Mouse (Mus musculus) spleen, postnatal 36 days (tissue): Measurements from ENCODE around the gene Lrrd1.
A peak's percentile ranks its signal among the peaks of the same experiment; 100 is the strongest.
"Not testable (repeated sequence)": the region's sequence is repeated elsewhere in the genome, so short reads cannot be mapped to it uniquely, and the experiment has no call there.

Experiments
- DNase-seq, 2 experiments: peaks; one replicate each; pipeline ENCODE4 v3.0.0; 2022; ENCODE audit warnings: low spot score in 2 of 2, mixed read lengths in 1 of 2

Gene Lrrd1

GRCm38 (mm10) chr5:3845026-3845425, at the start of gene Lrrd1:
Gene Lrrd1 (plus strand): TSS chr5:3845173.
- no peak for DNase-seq

- DNase-seq: not testable (repeated sequence)
Observed at GRCm38 (mm10) chr5:3797101-3797500, 47.9 kb upstream of the Lrrd1 start.

DNA sequence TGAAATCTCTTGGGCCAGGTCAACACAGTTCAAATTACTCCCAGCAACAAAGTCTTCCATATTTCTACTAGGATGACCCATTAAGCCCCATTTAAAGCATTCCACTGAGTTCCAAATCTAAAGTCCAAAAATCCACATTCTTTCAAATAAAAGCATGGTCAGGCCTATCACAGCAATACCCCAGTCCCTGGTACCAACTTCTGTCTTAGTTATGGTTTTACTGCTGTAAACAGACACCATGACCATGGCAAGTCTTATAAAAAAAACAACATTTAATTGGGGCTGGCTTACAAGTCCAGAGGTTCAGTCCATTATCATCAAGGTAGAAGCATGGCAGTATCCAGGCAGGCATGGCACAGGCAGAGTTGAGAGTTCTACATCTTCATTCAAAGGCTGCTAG, 46.3 kb upstream of the Lrrd1 start:
- not testable (repeated sequence) for DNase-seq

DNA sequence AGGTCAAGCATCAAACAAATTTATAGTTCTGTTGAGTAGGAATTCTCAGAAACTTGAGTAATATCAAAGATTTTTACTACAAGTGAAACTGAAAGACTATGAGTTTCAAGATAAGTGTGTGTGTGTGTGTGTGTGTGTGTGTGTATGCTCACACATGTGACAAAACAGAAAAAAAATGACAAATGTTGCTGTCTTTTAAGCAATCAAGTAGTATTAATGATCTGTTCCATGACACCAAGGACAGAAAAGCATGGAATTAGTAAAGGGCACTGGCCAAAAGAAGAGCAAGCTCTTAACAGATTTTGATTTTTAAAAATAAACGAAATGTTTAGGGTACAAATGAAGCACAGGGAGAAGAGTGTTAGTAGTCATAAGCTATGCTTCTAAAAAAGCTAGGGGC, 44.9 kb upstream of the Lrrd1 start:
- DNase-seq: no peak

- no peak for DNase-seq
Observed at GRCm38 (mm10) chr5:3800881-3801280, 44.1 kb upstream of the Lrrd1 start.

GRCm38 (mm10) chr5:3801672-3802432, 43.1 kb upstream of the Lrrd1 start:
- no peak for DNase-seq

DNA sequence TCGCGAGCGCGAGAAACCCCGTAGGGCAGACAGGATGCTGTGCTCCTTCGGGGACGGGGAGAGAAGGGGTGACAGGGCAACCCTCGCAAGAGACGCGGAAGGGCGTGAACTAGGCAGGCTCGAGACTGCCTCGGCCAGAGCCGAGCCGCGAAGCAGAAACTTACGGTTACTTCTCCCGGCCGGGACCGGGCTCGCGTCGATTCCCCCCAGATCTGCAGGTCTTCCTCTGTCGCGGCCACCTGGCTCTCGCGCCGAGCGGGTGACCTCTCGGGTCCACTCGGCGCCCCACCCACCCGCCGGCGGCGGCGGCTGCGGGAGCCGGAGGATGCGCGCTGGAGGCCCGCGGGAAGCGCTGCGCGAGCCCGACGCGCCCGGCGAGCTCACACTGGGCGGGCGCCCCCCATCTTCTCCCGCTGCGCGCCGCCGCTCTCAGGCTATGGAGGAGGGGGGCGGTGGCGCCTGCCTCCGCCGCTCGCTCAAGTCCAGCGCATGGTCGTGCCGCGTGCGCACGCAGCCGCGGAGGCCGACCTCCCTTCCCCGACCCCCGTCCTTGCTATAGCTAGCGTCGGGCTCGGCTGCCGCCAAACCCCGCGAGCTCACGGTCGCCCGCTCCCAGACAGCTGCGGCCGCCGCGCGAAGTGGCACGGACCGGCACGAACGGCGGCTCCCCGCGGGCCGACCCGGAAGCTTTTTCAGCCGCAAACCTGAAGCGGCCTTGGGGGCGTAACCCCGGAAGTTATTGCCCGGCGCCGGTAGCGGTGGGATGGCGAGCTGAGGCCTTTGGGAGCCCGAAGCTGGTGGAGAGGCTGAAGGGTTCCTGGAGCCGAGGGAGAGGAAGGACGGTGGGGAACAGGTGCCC, 42.3 kb upstream of the Lrrd1 start, which contains the start of the genes Ankib1 and Krit1:
TSS of gene Ankib1 (minus strand) at position 493 of the 859 bp plus-strand sequence.
TSS of gene Krit1 (plus strand) at position 752 of the 859 bp plus-strand sequence.
- DNase-seq: peak; percentile 85 to 86

DNA sequence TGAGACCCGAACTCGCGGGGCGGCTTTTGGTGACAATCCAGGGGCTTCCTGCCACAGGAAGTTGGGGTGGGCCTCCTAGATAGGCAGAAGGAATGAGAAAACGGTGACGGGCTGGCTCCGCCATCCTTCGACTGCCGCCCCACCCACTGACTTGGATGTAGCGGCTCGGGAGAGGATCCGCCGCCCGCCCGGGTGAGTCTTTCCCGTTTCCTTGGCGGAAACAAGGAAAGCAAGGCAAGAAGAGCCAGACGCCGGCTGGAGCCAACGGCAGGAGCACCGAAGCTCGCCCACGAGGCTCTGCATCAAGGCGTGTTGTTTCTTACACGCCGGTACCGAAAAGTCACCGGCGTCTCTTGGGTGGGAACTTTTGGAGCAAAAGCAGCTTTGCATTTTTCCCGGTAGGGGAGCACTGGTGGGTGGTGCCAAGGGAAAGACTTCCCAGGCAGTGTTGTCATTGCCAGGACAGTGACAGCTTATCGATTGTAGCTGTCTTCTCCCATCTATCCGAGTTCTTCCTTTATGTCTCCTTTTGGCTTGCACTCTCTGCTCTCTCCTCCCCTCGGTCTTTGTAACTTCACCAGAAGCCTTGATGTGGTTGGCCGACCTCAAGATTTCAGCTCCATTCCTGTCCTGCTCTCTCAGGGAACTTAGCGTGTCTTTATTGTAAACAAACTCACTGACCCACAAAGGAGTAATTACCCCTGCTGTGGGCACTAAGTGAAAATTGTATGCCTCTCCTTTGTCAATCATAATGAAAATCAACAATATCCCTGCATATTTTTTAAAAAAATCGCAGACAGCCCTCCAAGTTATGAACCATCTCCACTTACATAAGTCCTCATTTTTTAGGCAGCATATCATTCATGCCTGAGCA, 41.4 kb upstream of the Lrrd1 start:
- no peak for DNase-seq

GRCm38 (mm10) chr5:3808472-3808871, 36.5 kb upstream of the Lrrd1 start:
- no peak for DNase-seq

GRCm38 (mm10) chr5:3834107-3834506, 10.9 kb upstream of the Lrrd1 start:
- DNase-seq: no peak

- no peak for DNase-seq
Observed at GRCm38 (mm10) chr5:3870161-3870560, 25.2 kb downstream of the Lrrd1 start.

GRCm38 (mm10) chr5:3872348-3872747, 27.4 kb downstream of the Lrrd1 start:
- DNase-seq: no peak

GRCm38 (mm10) chr5:3873485-3873884, 28.5 kb downstream of the Lrrd1 start:
- no peak for DNase-seq

DNA sequence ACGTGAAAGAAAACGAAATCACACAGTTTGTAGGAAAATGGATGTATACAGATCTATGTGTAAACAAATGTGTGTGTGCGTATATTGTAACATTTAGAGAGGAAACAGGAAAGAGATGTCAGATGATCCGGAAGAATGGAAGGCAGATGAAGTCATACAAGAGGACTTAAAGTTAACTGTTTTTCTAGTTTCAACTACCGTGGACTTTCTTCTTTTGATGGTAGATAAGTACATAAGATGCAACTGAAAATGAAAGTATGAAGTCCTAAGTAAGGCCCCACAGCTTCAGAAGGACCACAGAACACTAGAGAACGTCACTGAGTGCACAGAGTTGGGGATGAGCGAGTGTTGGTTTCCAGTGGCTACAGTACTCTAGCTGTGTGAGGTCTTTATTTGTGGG, 41.9 kb downstream of the Lrrd1 start:
- DNase-seq: not testable (repeated sequence)

GRCm38 (mm10) chr5:3889201-3889600, 44.2 kb downstream of the Lrrd1 start:
- no peak for DNase-seq

- peak; percentile 18 to 19 for DNase-seq
Observed at GRCm38 (mm10) chr5:3893459-3894293, 48.7 kb downstream of the Lrrd1 start, which contains the start of gene Mterf1a. Gene Mterf1a (minus strand): TSS chr5:3893933.

DNA sequence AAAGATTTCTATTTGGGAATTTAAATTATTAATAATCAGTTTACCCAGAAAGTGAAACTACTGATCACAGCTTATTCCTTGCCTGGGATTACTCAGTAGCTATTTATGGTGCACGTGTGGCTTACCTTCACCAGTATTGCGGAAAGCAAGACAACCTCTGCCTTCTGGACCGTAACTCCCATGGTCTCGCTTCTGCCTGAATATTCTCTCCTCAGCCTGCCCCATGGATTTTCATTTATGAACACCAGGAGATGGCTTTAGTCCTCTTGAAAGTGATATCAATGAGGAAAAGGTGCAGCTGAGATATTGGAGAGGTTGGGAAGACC, 49.3 kb downstream of the Lrrd1 start:
- DNase-seq: peak in 1 of 2 experiments; percentile 1

GRCm38 (mm10) chr5:3905471-3905870, 60.5 kb downstream of the Lrrd1 start:
- DNase-seq: no peak
